Mouse (Mus musculus): ENCODE data around the gene Trim58. TPM values are rescaled to one million over a fixed set of nuclear protein-coding genes. Genes with fewer than 3 reads are reported as not detected.

The Trim58 gene
- total and polyA plus RNA-seq, 3 experiments: not detected

DNA sequence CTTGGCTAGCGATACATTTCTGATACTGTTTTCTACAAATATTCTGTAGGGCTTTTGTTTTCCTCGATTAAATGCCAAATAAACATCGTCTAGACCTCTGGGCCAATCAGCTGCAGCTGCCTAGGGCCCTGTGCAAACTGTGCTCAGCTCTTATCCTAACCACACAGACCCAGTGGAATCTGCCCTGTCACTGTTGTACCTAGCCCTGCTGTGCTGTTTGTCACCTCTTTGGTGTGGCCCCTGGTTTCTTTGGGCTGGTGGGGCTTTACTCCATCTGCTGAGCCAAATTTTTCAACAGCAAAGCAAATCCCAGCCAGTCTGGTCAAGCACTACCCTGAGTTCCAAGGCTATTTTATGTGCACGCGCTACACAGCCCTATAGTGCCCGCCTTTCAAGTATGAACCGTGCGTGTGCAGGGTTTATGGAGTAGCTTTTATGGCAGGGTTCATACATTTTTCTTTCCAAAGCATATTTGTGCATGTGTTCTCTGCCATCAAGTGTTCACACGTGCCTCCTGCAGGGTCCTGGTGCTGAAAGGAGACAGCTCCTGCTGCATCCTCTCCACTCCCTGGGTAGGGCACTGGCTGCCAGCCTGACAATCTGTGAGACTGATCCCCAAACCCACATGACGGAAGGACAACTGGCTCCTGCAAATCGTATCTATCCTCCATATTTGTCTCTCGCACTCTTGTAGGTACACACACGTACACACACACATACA lies 1.5 kb downstream of the Trim58 start:
- H3K4me1 ChIP-seq (ENCODE audit: control insufficient read depth in 1 of 2, insufficient read depth in 2 of 2): peaks cover 2 to 4% of the 10 kb centered on the region in 2 experiments; a peak in 3 of 4 replicates
- no peaks in the 10 kb centered on the region for H3K36me3 ChIP-seq (replicated peaks in 1 of 2; ENCODE audit: control insufficient read depth in 1 of 2, insufficient read depth in 1 of 2, low read length in 1 of 2)
- in situ Hi-C loops (cut with MboI; ENCODE audit: low pct_ligation_motif_present, low pct_unique_long_range_greater_than_20kb, low sequenced_read_pairs): loop anchor here (25.0 kb wide), 1 partner anchor 704 kb away; no protein-coding TSS in a partner anchor
- no peak overlapping the region for H3K27ac ChIP-seq (ENCODE audit: insufficient read depth, low read depth)
- dilution Hi-C loops (cut with MboI; ENCODE audit: extremely low pct_ligation_motif_present, extremely low pct_unique_long_range_greater_than_20kb, low sequenced_read_pairs): no loop called here
- no peak for DNase-seq (ENCODE audit: extremely low read depth)
- no peaks in the 10 kb centered on the region for H3K79me2 ChIP-seq (replicated peaks; ENCODE audit: control insufficient read depth, extremely low read depth, insufficient read depth, poor library complexity, severe bottlenecking)
- H3K9me3 ChIP-seq (replicated peaks; ENCODE audit: low read length): no peaks in the 10 kb centered on the region
- TF ChIP-seq KAT2A (IDR thresholded peaks at IDR 0.05; ENCODE audit: insufficient replicate concordance, low read length): no peak
- peaks cover 84% of the 10 kb centered on the region for H3K27me3 ChIP-seq (replicated peaks)
- H3K4me2 ChIP-seq (ENCODE audit: insufficient read depth, low read depth, poor library complexity, severe bottlenecking): no peak overlapping the region
- H3K4me3 ChIP-seq (replicated peaks in 1 of 3; ENCODE audit: low read depth in 2 of 3, low read length in 2 of 3, poor library complexity in 1 of 3): no peak overlapping the region
- H3K9ac ChIP-seq (ENCODE audit: insufficient read depth, low read depth): no peak overlapping the region

DNA sequence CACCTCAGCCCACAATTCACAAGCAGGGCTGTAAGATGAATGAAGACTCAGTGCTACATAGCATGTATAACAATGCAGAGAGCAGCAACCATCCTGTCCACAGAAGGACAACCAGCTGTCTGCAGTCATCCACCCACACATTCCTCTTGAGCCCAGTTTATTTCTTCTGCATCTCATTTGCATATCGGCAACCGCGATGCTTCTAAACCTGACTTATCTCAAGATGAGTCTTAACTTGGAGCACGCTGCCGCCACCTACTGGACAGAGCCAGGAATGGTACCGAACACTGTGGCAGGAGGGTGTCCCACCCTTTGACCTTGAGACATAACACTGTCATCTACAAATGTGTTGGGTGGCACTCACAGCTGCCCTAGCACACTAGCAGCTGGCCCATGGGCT lies 3.1 kb downstream of the Trim58 start:
- Histone ChIP-seq H3K27ac (ENCODE audit: insufficient read depth, low read depth) (no peak overlapping the region), H3K9me3 (replicated peaks; ENCODE audit: low read length) (no peaks in the 10 kb centered on the region), H3K4me1 (ENCODE audit: control insufficient read depth in 1 of 2, insufficient read depth in 2 of 2) (peaks cover 2 to 4% of the 10 kb centered on the region in 2 experiments; a peak in 3 of 4 replicates), H3K27me3 (replicated peaks) (peaks cover 83% of the 10 kb centered on the region), H3K4me2 (ENCODE audit: insufficient read depth, low read depth, poor library complexity, severe bottlenecking) (no peak overlapping the region), H3K36me3 (replicated peaks in 1 of 2; ENCODE audit: control insufficient read depth in 1 of 2, insufficient read depth in 1 of 2, low read length in 1 of 2) (no peaks in the 10 kb centered on the region), H3K79me2 (replicated peaks; ENCODE audit: control insufficient read depth, extremely low read depth, insufficient read depth, poor library complexity, severe bottlenecking) (no peaks in the 10 kb centered on the region), H3K9ac (ENCODE audit: insufficient read depth, low read depth) (no peak overlapping the region), H3K4me3 (replicated peaks in 1 of 3; ENCODE audit: low read depth in 2 of 3, low read length in 2 of 3, poor library complexity in 1 of 3) (no peak overlapping the region)
- TF ChIP-seq TCF12 (IDR thresholded peaks at IDR 0.05; ENCODE audit: low read depth, low read length) (no peak), SMC3 (IDR thresholded peaks at IDR 0.05; ENCODE audit: low read depth, low read length) (peak; percentile 67), JUND (conservative IDR thresholded peaks at IDR 0.05; ENCODE audit: low read depth, low read length) (0 out of 2 replicates have a peak, but pooled peaks have one; percentile 18), EP300 (IDR thresholded peaks at IDR 0.05; ENCODE audit: low read length) (no peak), RAD21 (IDR thresholded peaks at IDR 0.05; ENCODE audit: low read depth, low read length) (peak; percentile 63), CTCF (conservative IDR thresholded peaks at IDR 0.05 in 1 of 2, IDR thresholded peaks at IDR 0.05 in 1 of 2; ENCODE audit: low read depth in 2 of 2, low read length in 2 of 2) (peak; percentile 86 to 92)
- DNase-seq (ENCODE audit: extremely low read depth): peak; percentile 80
- in situ Hi-C loops (cut with MboI; ENCODE audit: low pct_ligation_motif_present, low pct_unique_long_range_greater_than_20kb, low sequenced_read_pairs) (loop anchor here (25.0 kb wide), 1 partner anchor 706 kb away; no protein-coding TSS in a partner anchor), dilution Hi-C loops (cut with MboI; ENCODE audit: extremely low pct_ligation_motif_present, extremely low pct_unique_long_range_greater_than_20kb, low sequenced_read_pairs) (no loop called here)

GRCm38 (mm10) chr11:58655151-58655550 lies 14.9 kb downstream of the Trim58 start:
- in situ Hi-C loops (cut with MboI; ENCODE audit: low pct_ligation_motif_present, low pct_unique_long_range_greater_than_20kb, low sequenced_read_pairs) (no loop called here), dilution Hi-C loops (cut with MboI; ENCODE audit: extremely low pct_ligation_motif_present, extremely low pct_unique_long_range_greater_than_20kb, low sequenced_read_pairs) (no loop called here)
- Histone ChIP-seq H3K79me2 (replicated peaks; ENCODE audit: control insufficient read depth, extremely low read depth, insufficient read depth, poor library complexity, severe bottlenecking) (no peaks in the 10 kb centered on the region), H3K4me3 (replicated peaks in 1 of 3; ENCODE audit: low read depth in 2 of 3, low read length in 2 of 3, poor library complexity in 1 of 3) (no peak overlapping the region), H3K36me3 (replicated peaks in 1 of 2; ENCODE audit: control insufficient read depth in 1 of 2, insufficient read depth in 1 of 2, low read length in 1 of 2) (no peaks in the 10 kb centered on the region), H3K9ac (ENCODE audit: insufficient read depth, low read depth) (no peak overlapping the region), H3K9me3 (replicated peaks; ENCODE audit: low read length) (no peaks in the 10 kb centered on the region), H3K4me1 (ENCODE audit: control insufficient read depth in 1 of 2, insufficient read depth in 2 of 2) (no peaks in the 10 kb centered on the region), H3K27ac (ENCODE audit: insufficient read depth, low read depth) (no peak overlapping the region), H3K27me3 (replicated peaks) (peaks cover 80% of the 10 kb centered on the region), H3K4me2 (ENCODE audit: insufficient read depth, low read depth, poor library complexity, severe bottlenecking) (no peak overlapping the region)
- no peak for DNase-seq (ENCODE audit: extremely low read depth)
- TF ChIP-seq IRF4 (IDR thresholded peaks at IDR 0.05; ENCODE audit: low read depth, low read length): no peak
- TF ChIP-seq MEF2A (IDR thresholded peaks at IDR 0.05; ENCODE audit: borderline replicate concordance, low read depth, low read length): no peak
- TF ChIP-seq JUN (IDR thresholded peaks at IDR 0.05; ENCODE audit: insufficient read depth, low read depth, low read length): no peak
- no peak for TF ChIP-seq KAT2A (IDR thresholded peaks at IDR 0.05; ENCODE audit: insufficient replicate concordance, low read length)
- TF ChIP-seq USF2 (conservative IDR thresholded peaks at IDR 0.05; ENCODE audit: low read depth, low read length): no peak
- no peak for TF ChIP-seq ETS1 (conservative IDR thresholded peaks at IDR 0.05; ENCODE audit: low read depth, low read length)
- no peak for TF ChIP-seq MAZ (IDR thresholded peaks at IDR 0.05; ENCODE audit: low read depth, low read length)
- TF ChIP-seq E2F4 (IDR thresholded peaks at IDR 0.05; ENCODE audit: insufficient replicate concordance, low read depth, low read length): no peak
- no peak for TF ChIP-seq ZMIZ1 (IDR thresholded peaks at IDR 0.05; ENCODE audit: low read depth, low read length)
- TF ChIP-seq EP300 (IDR thresholded peaks at IDR 0.05; ENCODE audit: low read length): no peak
